Mouse (Mus musculus) adrenal gland, postnatal 25 days (tissue): ENCODE results near the gene Hist1h3g. TPM values are rescaled to one million over a fixed set of nuclear protein-coding genes. Genes with fewer than 3 reads are reported as not detected.
"Not testable (repeated sequence)": the region's sequence is repeated elsewhere in the genome, so short reads cannot be mapped to it uniquely, and the experiment has no call there.

Source experiments
- DNase-seq: peaks from one replicate; pipeline ENCODE4 v3.0.0; 2021; ENCODE audit warnings: mixed read lengths
- total RNA-seq: library from RNA; stranded (reverse); gene quantifications from 2 replicates; pipeline ENCODE4 v1.2.3, GENCODE M21; 2021

The Hist1h3g gene
- total RNA-seq, 1 experiment from 2014 or later: 24.0 TPM

GRCm38 (mm10) chr13:23560699-23561098 is 25.5 kb downstream of the Hist1h3g start:
- DNase-seq: not testable (repeated sequence)

DNA sequence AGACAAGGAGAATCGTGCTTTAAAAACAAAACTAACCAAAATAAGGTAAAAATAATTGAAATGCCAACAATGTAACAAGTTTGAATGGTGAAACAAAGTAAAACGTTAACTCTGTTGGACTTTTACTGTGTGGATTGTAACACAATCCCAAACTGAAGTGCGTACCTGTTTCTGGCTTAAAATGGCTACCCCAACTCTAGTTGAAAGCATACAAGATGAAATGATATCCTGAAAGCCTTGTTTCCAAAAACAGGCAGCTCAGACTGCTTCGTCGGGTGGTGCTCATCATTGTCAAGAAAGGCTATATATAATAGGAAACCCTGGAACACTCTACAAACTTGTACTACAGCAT is 26.3 kb downstream of the Hist1h3g start:
- DNase-seq: not testable (repeated sequence)

- DNase-seq: peak; percentile 84
Measured at GRCm38 (mm10) chr13:23561883-23562659, 26.8 kb downstream of the Hist1h3g start, which contains the start of gene Hist1h3e. Gene Hist1h3e (minus strand): TSS chr13:23562369.

DNA sequence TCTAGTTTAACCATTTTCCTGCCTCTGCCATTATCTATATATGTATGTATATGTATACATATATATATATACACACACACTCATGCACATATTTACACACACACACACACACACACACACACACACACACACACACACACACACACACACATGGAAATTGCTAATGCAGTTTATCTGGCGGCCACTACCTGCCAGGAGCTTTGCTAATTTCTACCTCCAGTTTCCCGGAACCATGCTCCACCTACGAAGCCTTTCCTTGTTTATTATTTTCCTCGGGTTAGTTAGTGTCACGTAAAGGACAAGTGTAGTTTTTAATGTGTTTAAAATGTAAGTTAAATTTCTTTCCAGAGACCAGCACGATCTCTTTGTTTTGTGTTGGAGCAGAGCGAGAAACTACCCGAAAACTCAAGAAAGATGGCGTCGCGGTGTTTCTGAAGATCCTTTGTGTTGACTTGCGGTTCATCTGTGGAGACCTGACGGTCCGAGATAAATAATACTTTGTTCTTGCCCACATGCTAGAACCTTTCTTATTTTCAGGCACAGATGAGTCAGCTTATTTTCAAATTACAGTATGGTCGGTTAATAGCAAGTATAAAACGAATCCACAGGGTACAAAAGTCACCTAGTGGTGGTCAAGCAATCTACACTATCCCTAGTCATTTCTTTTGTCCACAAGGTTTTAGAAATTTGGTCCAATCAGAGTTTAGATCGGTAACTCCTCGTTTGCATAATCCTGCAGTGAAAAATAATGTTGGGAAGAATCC is 27.7 kb downstream of the Hist1h3g start:
- no peak for DNase-seq

GRCm38 (mm10) chr13:23564482-23564881 is 29.3 kb downstream of the Hist1h3g start:
- DNase-seq: no peak

GRCm38 (mm10) chr13:23570261-23571021 is 35.2 kb downstream of the Hist1h3g start:
- DNase-seq: not testable (repeated sequence)

DNA sequence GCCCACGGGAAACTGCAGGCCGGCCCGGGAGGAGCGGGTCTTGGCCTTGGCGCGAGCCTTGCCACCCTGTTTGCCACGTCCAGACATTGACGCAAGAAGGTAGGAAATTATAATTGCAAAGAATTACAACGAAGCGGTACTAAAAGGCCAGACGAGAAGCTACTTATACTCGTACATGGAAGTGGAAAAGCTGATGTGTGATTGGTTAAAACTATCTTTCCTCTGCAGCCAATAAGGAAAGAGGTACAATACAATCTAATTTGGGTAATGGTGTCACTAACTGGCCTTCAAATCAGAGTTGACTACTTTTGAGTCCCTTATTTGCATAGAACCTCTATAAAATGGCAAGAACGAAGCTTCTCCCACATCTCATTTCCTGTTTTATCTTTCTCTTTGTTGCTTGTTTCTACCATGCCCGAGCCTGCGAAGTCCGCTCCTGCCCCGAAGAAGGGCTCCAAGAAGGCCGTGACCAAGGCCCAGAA is 35.8 kb downstream of the Hist1h3g start, which contains the start of the genes Hist1h2ae and Hist1h2bg:
TSS of gene Hist1h2ae (minus strand) at position 199 of the 482 bp plus-strand sequence.
TSS of gene Hist1h2bg (plus strand) at position 375 of the 482 bp plus-strand sequence.
- DNase-seq: peak; percentile 42

DNA sequence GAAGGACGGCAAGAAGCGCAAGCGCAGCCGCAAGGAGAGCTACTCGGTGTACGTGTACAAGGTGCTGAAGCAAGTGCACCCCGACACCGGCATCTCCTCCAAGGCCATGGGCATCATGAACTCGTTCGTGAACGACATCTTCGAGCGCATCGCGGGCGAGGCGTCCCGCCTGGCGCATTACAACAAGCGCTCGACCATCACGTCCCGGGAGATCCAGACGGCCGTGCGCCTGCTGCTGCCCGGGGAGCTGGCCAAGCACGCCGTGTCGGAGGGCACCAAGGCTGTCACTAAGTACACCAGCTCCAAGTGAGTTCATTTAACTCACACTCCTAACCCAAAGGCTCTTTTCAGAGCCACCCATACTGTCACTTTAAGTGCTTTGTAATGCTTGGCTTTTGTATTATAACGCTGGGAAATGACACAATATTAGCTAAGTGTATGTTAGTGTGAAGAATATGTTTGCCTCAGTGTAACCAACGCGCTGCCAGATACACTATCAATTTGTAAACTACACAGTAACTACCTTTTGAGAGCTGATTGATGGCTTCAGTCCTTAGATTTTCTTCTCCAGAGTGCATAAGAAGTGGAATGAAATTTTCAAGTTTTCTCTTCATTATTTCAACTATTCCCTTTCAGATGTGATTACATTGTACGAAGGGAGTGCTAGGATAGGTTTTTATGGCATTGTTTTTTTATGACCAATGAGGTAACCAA is 36.4 kb downstream of the Hist1h3g start:
- not testable (repeated sequence) for DNase-seq

- DNase-seq: no peak
Measured at GRCm38 (mm10) chr13:23572218-23573033, 37.2 kb downstream of the Hist1h3g start.

DNA sequence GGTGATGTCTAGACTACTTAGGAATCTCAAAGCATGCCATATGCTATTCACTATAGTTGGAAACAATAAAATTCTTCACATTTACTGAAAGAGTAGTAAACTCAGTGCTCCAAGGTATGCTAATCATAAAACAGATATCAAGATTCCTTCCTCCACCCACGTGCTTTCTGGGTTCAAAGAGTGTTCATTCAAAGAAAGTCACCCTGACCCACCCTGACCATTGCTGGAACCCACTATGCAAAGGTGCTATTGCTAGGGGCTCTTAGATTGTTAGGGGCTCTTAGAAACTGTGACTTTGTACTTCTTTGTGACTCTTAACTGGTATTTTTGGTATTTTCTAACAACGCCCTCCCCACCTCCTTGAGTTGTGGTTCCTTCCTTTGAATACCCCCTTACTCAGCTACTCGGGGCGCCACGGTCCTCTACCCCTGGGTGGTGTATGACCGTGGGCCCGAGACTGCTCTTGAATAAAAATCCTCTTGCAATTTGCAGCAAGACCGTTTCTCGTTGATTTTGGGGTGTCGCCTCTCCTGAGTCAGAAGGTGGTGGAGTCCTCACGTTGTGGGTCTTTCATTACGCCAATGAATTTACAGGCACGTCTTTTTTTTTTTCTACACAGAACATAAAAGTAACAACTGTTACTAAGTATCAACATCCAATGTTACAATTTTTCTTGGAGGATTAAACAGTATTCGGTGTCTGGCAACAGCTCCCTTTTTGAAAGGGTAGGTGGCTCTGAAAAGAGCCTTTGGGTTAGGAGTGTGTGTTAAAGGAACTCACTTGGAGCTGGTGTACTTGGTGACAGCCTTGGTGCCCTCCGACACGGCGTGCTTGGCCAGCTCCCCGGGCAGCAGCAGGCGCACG is 38.0 kb downstream of the Hist1h3g start:
- not testable (repeated sequence) for DNase-seq

- peak; percentile 72 for DNase-seq
Measured at GRCm38 (mm10) chr13:23573898-23574524, 38.8 kb downstream of the Hist1h3g start, which contains the start of the genes Hist1h2bf and Hist1h2ad. Gene Hist1h2bf (minus strand): TSS chr13:23574196. Gene Hist1h2ad (plus strand): TSS chr13:23574381.

- not testable (repeated sequence) for DNase-seq
Measured at GRCm38 (mm10) chr13:23574546-23575170, 39.4 kb downstream of the Hist1h3g start.

GRCm38 (mm10) chr13:23575271-23575851 is 40.1 kb downstream of the Hist1h3g start, which contains the start of gene Hist1h3d:
Gene Hist1h3d (plus strand): TSS chr13:23575763.
- DNase-seq: no peak

DNA sequence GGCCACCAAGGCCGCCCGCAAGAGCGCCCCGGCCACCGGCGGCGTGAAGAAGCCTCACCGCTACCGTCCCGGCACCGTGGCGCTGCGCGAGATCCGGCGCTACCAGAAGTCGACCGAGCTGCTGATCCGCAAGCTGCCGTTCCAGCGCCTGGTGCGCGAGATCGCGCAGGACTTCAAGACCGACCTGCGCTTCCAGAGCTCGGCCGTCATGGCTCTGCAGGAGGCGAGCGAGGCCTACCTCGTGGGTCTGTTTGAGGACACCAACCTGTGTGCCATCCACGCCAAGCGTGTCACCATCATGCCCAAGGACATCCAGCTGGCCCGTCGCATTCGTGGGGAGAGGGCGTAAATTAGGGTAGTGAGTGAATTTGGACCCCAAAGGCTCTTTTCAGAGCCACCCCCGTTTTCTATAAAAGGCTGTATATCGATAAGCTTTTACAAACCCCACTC is 40.7 kb downstream of the Hist1h3g start:
- DNase-seq: not testable (repeated sequence)

DNA sequence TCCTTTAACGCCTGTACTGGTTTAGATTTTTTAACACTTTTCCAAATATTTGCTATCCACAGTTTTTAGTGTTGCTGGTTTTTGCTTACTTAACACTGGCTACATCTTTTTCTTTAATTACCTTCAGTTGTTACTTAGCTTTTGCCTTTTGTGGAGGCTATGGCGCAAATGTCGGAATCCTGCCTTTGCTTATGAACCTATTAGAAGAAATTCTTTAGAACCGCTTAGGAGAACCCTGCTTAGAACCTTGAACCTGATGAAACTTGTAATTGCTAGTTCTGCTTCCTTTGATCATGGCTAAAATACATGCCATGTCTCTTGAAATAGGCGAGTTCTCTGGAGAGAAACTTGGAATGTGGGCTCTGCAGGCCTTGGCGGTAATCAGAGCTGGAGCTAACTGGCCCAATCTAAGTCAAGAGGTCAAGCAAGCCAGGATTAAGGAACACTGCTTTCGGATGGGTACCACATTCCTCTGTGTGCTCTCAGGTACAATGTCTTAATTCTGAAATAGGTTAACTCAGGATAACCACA is 41.2 kb downstream of the Hist1h3g start:
- DNase-seq: no peak

DNA sequence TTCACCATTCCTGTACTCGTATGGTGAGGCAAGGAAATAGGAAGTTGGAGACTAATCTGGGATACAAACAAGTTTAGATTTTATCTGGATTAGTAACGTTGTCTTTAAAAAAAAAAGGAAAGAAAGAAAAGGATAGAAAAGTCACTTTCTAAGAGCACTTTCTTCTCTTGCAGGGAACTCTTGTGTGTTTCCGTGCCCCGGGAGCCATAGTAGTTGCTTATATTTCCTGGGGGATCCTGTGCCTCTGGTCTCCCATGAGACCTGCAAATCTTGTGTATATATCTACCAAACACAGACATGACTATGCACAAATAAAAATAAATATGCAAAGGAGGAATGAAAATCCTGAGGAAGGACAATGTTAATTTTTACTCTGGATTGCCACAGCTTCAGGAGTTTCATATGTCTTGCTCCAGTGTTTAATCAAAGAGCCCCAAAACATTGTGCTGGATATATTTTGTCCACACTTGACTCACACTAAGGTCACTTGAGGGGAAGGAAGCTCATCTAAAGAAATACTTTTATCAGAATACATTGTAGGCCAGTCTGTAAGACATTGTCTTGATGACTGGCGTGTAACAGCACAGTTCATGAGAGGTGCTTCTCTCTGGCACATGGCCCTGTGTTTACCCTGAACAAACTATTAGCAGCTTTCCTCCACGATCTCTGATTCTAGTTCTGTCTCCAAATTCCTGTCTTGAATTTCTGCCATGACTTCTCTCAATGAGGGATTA is 41.9 kb downstream of the Hist1h3g start:
- DNase-seq: no peak

- no peak for DNase-seq
Measured at GRCm38 (mm10) chr13:23577835-23578234, 42.6 kb downstream of the Hist1h3g start.
